Mouse (Mus musculus) CD4-positive helper T cell, adult 2 months (primary cell): ENCODE measurements around the gene Brsk2.

Experiments used
- DNase-seq: peaks from one replicate; pipeline ENCODE4 v3.0.0-alpha.2; 2012; ENCODE audit warnings: low read depth, missing footprints, low spot score

Brsk2 gene

DNA sequence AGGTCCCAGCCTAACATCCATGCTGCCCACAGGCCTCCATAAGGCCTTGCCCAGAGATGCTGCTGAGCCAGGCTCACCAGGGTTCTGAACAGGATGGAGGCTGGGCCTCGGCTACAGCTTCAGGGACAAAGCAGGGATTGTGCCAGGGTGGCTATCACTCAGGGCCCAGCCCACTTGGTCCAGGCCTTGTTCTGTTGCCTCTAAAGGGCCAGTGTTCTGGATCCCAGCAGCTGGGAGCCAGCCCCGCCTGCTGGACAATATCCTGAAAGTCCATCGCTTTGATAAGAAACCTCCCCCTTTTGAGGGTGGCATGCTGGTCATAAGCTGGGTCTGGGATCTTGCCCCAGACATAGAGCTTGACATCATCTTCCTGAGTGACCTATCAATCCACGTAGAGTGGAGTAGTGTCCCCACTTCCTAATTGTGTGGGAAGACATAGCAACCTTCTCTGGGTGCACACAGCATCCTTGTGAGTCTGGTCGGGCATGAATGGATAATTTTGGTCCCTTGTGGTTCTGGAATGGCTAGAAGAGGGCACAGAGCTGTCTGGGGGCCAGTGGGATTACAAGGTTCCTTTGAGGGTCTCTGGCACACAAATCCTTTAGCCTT is 6.1 kb downstream of the Brsk2 start:
- DNase-seq = no peak

- no peak for DNase-seq
Measured at GRCm38 (mm10) chr7:141956174-141956566, 6.6 kb downstream of the Brsk2 start.

DNA sequence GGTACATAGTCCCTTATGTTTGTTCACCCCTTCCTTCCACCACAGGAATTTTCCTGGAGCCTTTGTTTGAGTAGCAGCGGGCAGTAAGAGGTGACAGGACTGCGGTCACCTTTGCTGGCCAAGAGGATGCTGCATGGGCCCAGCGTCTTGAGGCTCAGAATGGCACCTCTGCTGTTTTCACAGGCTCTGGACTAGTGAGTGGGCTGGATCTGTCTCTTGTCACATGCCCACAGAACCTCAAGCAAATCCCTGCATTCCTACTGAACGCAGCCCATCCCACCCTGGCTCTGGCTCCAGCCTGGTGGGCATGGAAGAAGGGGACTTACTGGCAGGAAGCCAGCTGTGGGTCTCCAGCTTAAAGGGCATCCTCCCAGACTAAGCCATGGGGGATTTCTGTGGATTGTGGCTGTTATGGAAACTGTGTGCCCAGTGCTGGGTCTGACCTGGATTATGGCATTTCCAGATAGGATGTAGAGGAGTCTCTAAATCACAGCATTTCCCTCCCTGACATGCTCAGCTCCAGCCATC is 8.0 kb downstream of the Brsk2 start:
- DNase-seq = no peak

DNA sequence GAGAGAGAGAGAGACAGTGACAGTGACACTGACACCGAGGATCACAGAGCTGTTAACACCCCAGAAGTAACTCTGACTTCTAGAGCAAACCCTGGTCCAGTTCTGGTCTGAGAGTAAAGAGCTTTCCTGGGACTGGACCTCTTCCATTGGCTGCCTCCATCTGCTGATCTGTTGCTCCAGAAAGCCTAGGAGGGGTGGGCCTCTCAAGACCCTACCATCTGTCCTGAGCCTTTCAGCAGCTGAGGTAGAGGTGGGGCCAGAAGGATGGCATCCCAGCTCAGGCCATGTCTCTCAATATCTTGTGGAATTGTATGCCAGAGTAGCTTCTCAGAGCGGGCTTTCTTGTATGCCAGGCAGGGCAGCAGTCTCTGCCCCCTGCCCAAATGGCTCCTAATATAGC is 8.7 kb downstream of the Brsk2 start:
- DNase-seq = no peak

DNA sequence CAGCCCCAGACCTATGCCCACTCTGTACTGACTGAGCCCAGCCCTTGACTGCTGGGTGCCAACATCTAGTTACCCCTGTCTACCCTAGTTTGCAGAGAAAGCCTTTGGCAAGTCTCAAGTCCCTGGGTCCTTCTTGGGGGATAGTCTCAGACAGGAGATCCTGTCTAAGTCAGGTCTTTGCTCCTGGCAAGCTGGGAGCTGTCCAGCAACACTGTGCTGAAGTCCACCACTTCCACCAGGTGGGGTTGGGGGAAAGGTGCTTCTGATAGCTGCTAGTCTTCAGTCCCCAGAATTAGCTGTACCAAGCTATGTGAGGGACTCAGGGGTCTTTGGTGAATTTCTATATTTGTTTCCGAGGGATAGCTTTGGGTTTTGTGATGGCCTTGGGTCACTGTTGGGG is 9.6 kb downstream of the Brsk2 start:
- no peak for DNase-seq

DNA sequence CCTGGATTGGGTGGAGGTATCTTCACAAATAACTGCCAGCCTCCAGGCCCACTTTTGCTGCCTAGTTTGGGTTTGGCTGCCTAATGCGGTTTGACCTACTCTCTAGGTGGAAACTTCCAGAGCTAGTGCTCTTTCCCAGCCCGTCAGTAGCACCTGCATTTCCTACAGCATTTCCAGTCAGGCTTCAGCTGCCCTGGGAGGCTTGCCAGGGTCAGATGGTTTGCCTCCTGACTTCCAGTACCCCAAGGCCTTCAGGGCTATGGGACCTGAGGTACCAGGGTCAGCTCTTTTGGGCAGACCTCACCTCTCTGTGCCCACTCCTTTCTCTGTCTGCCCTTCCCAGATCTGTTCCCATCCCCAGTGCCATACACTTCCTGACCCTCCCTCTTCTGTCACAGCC is 11.4 kb downstream of the Brsk2 start:
- DNase-seq = no peak

DNA sequence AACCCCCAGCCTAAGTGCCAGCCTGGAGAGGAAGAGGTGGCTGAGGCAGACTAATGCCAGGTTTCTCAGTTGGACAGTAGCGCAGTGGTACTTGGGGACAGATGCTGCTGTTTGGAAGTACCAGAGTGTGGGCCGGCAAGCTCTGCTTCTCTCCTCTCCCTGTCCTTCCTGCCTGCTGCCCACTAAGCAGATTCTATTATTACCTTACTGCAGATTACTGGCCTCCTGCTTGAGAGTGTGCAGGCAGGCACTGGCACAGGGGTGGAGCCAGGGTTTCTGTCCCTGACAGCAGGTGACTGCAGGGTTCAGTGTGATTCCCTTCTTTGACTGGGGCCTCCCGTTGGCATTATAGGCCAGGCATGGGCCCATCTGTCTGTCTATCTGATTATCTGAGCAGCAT is 11.9 kb downstream of the Brsk2 start:
- DNase-seq = no peak

- no peak for DNase-seq
Measured at GRCm38 (mm10) chr7:141962521-141962920, 13.0 kb downstream of the Brsk2 start.

DNA sequence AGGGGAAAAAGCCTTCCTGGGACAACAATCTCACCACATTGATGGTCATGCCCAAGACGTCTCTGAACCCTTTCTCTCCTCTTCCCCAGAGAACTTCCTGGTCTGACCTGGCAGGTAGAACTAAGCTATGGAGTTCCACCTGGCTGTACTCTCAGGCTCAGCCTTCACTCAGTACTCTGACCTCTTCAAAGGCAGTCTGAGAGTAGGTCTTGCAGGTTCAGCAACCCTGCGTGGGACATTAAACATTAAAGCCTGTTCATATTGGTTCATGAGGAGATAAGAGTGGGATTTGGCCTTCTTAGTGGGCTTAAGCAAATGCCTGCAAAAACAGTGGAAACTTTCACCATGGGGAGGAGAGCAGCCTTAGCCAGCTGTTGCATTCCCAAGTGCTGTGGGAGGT is 16.7 kb downstream of the Brsk2 start:
- no peak for DNase-seq

- no peak for DNase-seq
Measured at GRCm38 (mm10) chr7:141972831-141973619, 23.5 kb downstream of the Brsk2 start.

DNA sequence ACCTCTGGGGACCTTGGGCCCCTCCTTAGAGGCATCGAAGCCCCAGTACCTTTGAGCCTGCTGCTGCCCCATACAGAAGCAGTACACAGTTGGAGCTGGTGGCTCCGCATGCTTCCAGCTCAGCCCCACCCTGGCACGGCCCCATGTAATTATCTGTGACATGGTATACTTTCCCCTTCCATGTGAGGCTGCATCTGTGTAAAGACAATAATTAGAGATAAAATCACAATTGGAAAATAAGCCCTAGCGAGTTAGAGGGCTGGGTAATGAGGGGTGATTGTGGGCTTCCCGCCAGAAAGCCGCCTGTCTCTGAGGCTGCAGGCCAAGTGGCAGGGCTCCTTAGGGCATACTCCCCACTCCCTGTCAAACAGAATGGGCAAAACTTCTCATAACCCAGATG is 28.5 kb downstream of the Brsk2 start:
- DNase-seq = no peak

DNA sequence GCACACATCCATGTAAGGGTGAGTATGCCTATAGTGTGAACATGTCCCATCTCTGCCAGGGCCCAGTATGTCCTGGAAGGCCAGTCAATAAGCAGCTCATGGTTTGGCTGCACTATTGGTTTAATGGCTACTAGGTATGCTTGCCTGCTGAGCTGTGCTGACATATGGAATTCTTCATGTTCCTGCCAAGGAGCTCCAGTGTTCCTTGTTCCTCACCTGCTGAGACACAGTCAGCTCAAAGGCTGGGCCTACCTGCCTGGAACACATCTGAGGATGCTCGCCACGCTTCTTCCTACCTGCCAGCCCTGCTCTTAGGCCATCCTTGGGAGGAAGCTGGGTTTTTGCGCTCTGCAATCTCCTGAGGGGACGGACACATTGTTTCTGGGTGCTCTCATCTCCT is 29.7 kb downstream of the Brsk2 start:
- DNase-seq = no peak

GRCm38 (mm10) chr7:141981237-141981636 is 31.7 kb downstream of the Brsk2 start:
- no peak for DNase-seq

DNA sequence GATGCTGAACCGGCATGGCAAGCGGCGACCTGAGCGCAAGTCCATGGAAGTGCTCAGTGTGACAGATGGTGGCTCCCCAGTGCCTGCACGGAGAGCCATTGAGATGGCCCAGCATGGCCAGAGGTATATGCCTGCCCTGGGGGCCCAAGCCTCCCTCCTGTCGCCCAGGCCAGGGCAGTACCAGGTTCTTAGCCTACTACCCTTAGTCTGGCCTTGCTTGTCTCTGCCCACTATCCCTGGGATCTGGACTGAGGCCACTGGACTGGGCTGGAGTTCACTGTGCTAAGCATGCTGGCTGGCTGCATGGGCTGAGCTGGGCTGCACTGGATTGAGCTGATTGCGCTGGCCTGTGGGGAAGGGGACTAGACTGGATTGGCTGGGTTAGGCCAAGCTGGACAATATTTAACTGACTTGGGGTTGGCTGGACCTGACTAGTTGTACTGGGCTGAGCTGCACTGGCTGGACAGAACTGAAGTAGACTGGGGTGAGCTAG is 38.8 kb downstream of the Brsk2 start:
- no peak for DNase-seq

- no peak for DNase-seq
Measured at GRCm38 (mm10) chr7:141991183-141991582, 41.6 kb downstream of the Brsk2 start.

GRCm38 (mm10) chr7:141994121-141994520 is 44.6 kb downstream of the Brsk2 start:
- no peak for DNase-seq

GRCm38 (mm10) chr7:142000661-142001060 is 51.1 kb downstream of the Brsk2 start:
- no peak for DNase-seq

DNA sequence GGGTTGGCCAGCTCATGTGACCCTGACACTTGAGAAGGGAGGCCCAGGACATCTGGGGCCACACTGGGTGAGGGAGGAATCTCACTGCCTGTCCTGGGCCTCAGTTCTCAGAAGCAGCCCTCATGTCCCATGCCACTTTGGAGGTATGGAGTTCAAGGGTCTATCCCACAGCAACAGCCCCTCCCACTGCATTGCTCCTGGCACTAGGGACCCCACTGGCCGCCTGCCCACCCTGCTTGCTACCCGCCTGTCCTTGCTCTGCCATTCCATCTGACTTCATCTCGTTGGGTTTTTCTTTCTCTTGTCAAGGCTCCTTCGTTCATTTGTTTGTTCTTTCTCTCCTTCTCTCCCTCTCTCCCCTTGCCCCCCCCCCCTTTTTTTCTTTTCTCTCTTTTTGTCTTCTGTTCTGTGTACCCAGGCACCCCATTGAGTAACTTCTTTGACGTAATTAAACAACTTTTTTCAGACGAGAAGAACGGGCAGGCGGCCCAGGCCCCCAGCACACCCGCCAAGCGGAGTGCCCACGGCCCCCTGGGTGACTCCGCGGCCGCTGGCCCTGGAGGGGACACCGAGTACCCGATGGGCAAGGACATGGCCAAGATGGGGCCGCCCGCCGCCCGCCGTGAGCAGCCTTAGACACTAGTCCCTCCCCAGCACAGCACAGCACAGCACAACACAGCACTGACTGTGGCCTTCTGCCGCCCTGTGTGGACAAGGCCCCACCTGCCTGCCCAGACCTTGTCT is 52.2 kb downstream of the Brsk2 start:
- no peak for DNase-seq

DNA sequence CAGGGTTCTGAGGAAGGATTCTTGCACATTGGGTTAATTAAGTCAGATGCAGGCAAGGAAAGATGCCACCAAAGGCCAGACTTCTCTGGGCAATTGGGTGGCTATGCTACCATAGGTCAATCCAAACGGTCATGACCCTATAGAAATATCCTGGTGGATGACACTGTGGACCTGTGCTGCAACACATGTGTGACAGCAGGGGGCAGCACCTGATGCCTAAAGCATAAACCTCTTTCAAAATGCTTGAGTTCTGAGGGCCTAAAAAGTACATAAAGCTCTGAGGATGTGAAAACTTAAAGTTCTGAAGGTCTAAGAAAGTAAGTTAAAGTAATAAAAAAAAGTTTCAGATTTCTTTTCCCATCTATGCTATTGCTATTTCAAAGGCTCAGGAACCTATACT is 67.0 kb downstream of the Brsk2 start:
- peak; percentile 34 for DNase-seq

DNA sequence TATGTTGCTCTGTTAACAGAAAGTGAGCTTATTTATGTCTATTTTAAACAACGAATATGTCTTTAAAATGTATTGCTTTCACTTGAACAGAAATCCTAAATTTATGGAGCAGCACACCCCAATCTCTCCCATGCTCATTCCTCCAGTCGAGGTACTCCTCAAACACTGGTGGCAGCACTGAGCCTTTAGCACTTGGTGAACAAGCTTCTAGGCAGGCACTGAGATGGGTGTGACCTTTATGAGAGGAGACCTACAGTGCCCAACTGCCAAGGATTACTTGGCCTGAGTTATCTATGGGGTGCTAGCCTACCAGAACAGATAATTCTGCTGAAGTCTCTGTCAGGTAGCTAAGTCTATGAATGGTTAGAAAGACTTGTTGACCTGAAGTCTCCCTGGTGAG is 70.1 kb downstream of the Brsk2 start:
- DNase-seq = no peak

GRCm38 (mm10) chr7:142020827-142021226 is 71.3 kb downstream of the Brsk2 start:
- DNase-seq = no peak

DNA sequence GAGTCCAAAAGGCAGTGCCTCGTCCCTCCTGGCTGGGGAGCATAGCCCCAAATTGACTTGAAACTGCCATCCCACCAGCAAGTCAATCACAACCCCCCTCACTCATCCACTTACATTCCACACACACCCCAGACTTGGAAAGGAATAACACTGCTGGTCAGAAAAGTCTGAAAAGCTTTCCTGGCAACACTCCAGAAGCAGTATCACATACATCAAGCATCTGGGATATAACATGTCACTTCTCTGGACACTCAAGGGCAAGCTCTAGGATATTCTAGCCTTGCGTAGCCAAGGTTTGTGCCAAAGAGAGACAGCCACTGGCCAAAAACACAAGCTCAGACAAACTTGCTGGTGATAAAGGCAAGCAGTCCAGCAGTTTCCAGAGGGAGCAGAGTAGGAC is 75.6 kb downstream of the Brsk2 start:
- no peak for DNase-seq
